Mouse (Mus musculus) limb, embryonic 14.5 days (tissue): Measurements from ENCODE around the gene Arhgap27. TPM values are rescaled to one million over a fixed set of nuclear protein-coding genes. Genes with fewer than 3 reads are reported as not detected.
"Not testable (repeated sequence)": the region's sequence is repeated elsewhere in the genome, so short reads cannot be mapped to it uniquely, and the experiment has no call there.

Source experiments
- ATAC-seq: fragments of 200-750 bp; cut with Nextera tagmentation; 2 replicates; pipeline ENCODE4 v1.8.0; 2017; ENCODE audit warnings: low read depth, moderate number of reproducible peaks, moderate TSS enrichment; ENCODE audit not compliant: low FRiP score
- DNase-seq: peaks from one replicate; pipeline ENCODE4 v3.0.0-alpha.2; 2015; ENCODE audit warnings: low spot score
- H3K27ac ChIP-seq: fragments of 300-500 bp; sonication (generic); replicated peaks from 2 replicates; pipeline ENCODE4 v1.5.1; 2014; ENCODE audit warnings: low read depth, mild to moderate bottlenecking, low read length, moderate library complexity, mixed read lengths
- H3K27me3 ChIP-seq: fragments of 300-500 bp; sonication (generic); 2 replicates; pipeline ENCODE4 v1.6.1; 2014; ENCODE audit warnings: low read length, mixed read lengths; ENCODE audit not compliant: control insufficient read depth, insufficient read depth
- H3K36me3 ChIP-seq: fragments of 300-500 bp; sonication (generic); 2 replicates; pipeline ENCODE4 v1.6.1; 2014; ENCODE audit warnings: mild to moderate bottlenecking, low read length, moderate library complexity, mixed read lengths; ENCODE audit not compliant: control insufficient read depth, insufficient read depth
- H3K4me1 ChIP-seq: fragments of 300-500 bp; sonication (generic); 2 replicates; pipeline ENCODE4 v1.6.1; 2014; ENCODE audit warnings: antibody characterized with exemption, low read length, mixed read lengths; ENCODE audit not compliant: control insufficient read depth, insufficient read depth
- H3K4me2 ChIP-seq: fragments of 300-500 bp; sonication (generic); replicated peaks from 2 replicates; pipeline ENCODE4 v1.6.1; 2014; ENCODE audit warnings: low read depth, mild to moderate bottlenecking, low read length, moderate library complexity; ENCODE audit not compliant: severe bottlenecking
- H3K4me3 ChIP-seq: fragments of 300-500 bp; sonication (generic); replicated peaks from 2 replicates; pipeline ENCODE4 v1.5.1; 2014; ENCODE audit warnings: low read length
- H3K9ac ChIP-seq: fragments of 300-500 bp; sonication (generic); 2 replicates; pipeline ENCODE4 v1.6.1; 2014; ENCODE audit warnings: mild to moderate bottlenecking, low read depth, low read length, moderate library complexity; ENCODE audit not compliant: severe bottlenecking
- H3K9me3 ChIP-seq: fragments of 300-500 bp; sonication (generic); 2 replicates; pipeline ENCODE4 v1.6.1; 2016; ENCODE audit warnings: low read length; ENCODE audit not compliant: control insufficient read depth
- POLR2A ChIP-seq: fragments of 200-500 bp; IDR thresholded peaks from 2 replicates; pipeline ENCODE4 v1.8.0; 2012; ENCODE audit warnings: inconsistent platforms, mild to moderate bottlenecking, moderate library complexity, borderline replicate concordance; ENCODE audit not compliant: insufficient read depth, insufficient read length; ENCODE audit errors: extremely low read depth
- WGBS: fragments of 180-500 bp; shearing (Covaris S2); extraction: QIAGEN DNeasy Blood & Tissue Kit; methylation state at CpG from one replicate; pipeline ENCODE4 v1.1.7; 2014; 5-methylcytosine and 5-hydroxymethylcytosine counted together
- polyA plus RNA-seq, 2 experiments: library from polyadenylated mRNA; depleted of rRNA in 1 of 2; stranded (reverse) in 1 of 2; unstranded in 1 of 2; fragments of >200 nt; fragmentation: Nextera tagmentation in 1 of 2; extraction: Ambion mirVana in 1 of 2; gene quantifications; 2 replicates each; pipeline versions ENCODE4 v1.2.1 to v1.2.3; 2012 to 2014

Arhgap27 gene
- polyA plus RNA-seq (2012; rRNA removed) (14.1 and 16.7 TPM in 2 replicates), polyA plus RNA-seq (2014; fragmentation: Nextera tagmentation; extraction: Ambion mirVana) (8.4 and 9.4 TPM in 2 replicates)

- ATAC-seq: no peak
- peak within 1 kb of the TSS; percentile 56 for H3K9ac ChIP-seq
- DNase-seq: peak; percentile 30
- H3K36me3 ChIP-seq: peaks cover 18% of the 10 kb centered on the region
- H3K4me3 ChIP-seq: peak within 1 kb of the TSS; percentile 47
- H3K27me3 ChIP-seq: peaks cover 56% of the 10 kb centered on the region
- H3K9me3 ChIP-seq: no peaks in the 10 kb centered on the region
- 2% methylated on average over 33 of the region's 35 CpGs for WGBS
- peak within 1 kb of the TSS; percentile 82 for H3K4me2 ChIP-seq
- peaks cover 12% of the 10 kb centered on the region; the same call in 1 of the 2 replicates for H3K4me1 ChIP-seq
- no peak for TF ChIP-seq POLR2A
- peak within 1 kb of the TSS; percentile 33; the same call in 1 of the 2 replicates for H3K27ac ChIP-seq
These were observed at the start of gene Arhgap27 for GRCm38 (mm10) chr11:103363214-103364148. Gene Arhgap27 (minus strand): TSS chr11:103363692.

- no peak for TF ChIP-seq POLR2A
- Histone ChIP-seq H3K4me1 (peaks cover 4% of the 10 kb centered on the region; the same call in 1 of the 2 replicates), H3K27me3 (no peaks in the 10 kb centered on the region), H3K4me3 (peak overlapping the region; percentile 84), H3K9ac (peak overlapping the region; percentile 78), H3K4me2 (peak overlapping the region; percentile 89), H3K36me3 (no peaks in the 10 kb centered on the region), H3K9me3 (no peaks in the 10 kb centered on the region), H3K27ac (no peak overlapping the region)
- WGBS: 2% methylated on average over 14 of the region's 14 CpGs
- ATAC-seq (no peak; the same call in 1 of the 2 replicates), DNase-seq (no peak)
These were observed 49.5 kb upstream of the Arhgap27 start for GRCm38 (mm10) chr11:103412950-103413423.

GRCm38 (mm10) chr11:103411981-103412949 is 48.8 kb upstream of the Arhgap27 start, which contains the start of gene Plekhm1:
Gene Plekhm1 (minus strand): TSS chr11:103412687.
- 0 out of 2 replicates have a peak, but pooled peaks have one; percentile 10 for TF ChIP-seq POLR2A
- H3K27ac ChIP-seq: no peak within 1 kb of the TSS
- H3K36me3 ChIP-seq: no peaks in the 10 kb centered on the region
- H3K9ac ChIP-seq: peak within 1 kb of the TSS; percentile 78
- H3K27me3 ChIP-seq: no peaks in the 10 kb centered on the region
- 5% methylated on average over 62 of the region's 67 CpGs for WGBS
- peaks cover 4% of the 10 kb centered on the region; the same call in 1 of the 2 replicates for H3K4me1 ChIP-seq
- H3K4me2 ChIP-seq: peak within 1 kb of the TSS; percentile 89
- DNase-seq: peak; percentile 97
- ATAC-seq: peak; percentile 96
- H3K9me3 ChIP-seq: no peaks in the 10 kb centered on the region
- H3K4me3 ChIP-seq: peak within 1 kb of the TSS; percentile 84

GRCm38 (mm10) chr11:103411301-103411700 is 47.8 kb upstream of the Arhgap27 start:
- Histone ChIP-seq H3K4me1 (peaks cover 4% of the 10 kb centered on the region; the same call in 1 of the 2 replicates), H3K27ac (no peak overlapping the region), H3K36me3 (no peaks in the 10 kb centered on the region), H3K4me2 (0 out of 2 replicates have a peak overlapping the region, but pooled peaks have one; percentile 89), H3K4me3 (peak overlapping the region; percentile 84; the same call in 1 of the 2 replicates), H3K27me3 (no peaks in the 10 kb centered on the region), H3K9ac (no peak overlapping the region), H3K9me3 (no peaks in the 10 kb centered on the region)
- DNase-seq (no peak), ATAC-seq (no peak)
- 55% methylated on average over 1 of the region's 1 CpGs for WGBS
- no peak for TF ChIP-seq POLR2A

GRCm38 (mm10) chr11:103408880-103409279 is 45.4 kb upstream of the Arhgap27 start:
- no peaks in the 10 kb centered on the region for H3K36me3 ChIP-seq
- 88% methylated on average over 13 of the region's 13 CpGs for WGBS
- H3K27ac ChIP-seq: no peak overlapping the region
- H3K4me1 ChIP-seq: peaks cover 4% of the 10 kb centered on the region; the same call in 1 of the 2 replicates
- H3K4me2 ChIP-seq: no peak overlapping the region
- no peak for ATAC-seq
- H3K27me3 ChIP-seq: no peaks in the 10 kb centered on the region
- H3K9me3 ChIP-seq: no peaks in the 10 kb centered on the region
- H3K4me3 ChIP-seq: no peak overlapping the region
- DNase-seq: no peak
- TF ChIP-seq POLR2A: no peak
- H3K9ac ChIP-seq: no peak overlapping the region

- H3K9me3 ChIP-seq, ATAC-seq, DNase-seq, H3K27me3 ChIP-seq, H3K4me2 ChIP-seq, H3K27ac ChIP-seq, H3K36me3 ChIP-seq, H3K4me1 ChIP-seq, H3K4me3 ChIP-seq, H3K9ac ChIP-seq: not testable (repeated sequence)
- WGBS: 67% methylated on average over 5 of the region's 5 CpGs
These were observed 43.6 kb upstream of the Arhgap27 start for GRCm38 (mm10) chr11:103407136-103407535.
